Mouse (Mus musculus) mesoderm, embryonic 11.5 days (tissue): ENCODE measurements around the gene Nell1.

Experiments used
- DNase-seq: peaks from one replicate; pipeline ENCODE4 v3.0.0-alpha.2; 2012; ENCODE audit warnings: low read depth, low spot score

The Nell1 gene

DNA sequence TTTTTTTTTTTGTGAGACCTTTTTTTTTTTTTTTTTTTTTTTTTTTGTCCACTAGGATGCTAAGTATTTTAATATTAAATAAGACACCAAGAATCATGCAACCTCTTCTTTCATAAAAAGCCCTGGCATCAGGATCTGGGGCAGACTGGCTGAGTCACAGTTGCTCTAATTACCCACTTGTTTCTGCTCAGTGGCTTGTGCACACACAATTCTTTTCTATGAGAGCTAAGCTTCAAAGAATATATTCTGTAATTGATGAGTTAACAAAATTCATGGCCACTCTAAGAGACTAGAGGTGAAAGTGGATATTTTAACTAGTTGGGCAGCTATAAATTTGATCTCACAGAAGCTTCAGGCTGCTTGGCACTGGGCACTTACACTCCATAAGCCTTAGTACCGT is 873.3 kb downstream of the Nell1 start:
- DNase-seq, result no peak

DNA sequence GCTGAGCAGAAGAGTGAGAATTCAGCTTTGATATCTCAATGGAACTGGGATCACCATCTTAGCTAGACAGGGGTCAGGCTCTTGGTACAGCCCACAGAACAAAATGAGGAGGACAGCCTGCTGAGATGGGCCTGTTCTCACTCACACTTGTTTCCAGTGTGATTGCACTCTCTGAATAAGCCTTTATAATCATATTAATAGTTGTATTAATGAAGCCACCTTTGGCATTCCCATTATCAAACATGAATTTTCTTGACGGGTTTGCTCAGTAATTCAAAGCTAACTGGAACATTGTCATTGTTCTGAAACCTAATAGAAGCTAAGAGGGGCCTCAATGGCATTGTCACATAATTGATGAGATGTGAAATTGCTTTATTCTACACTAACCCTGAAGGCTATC is 875.6 kb downstream of the Nell1 start:
- no peak for DNase-seq

DNA sequence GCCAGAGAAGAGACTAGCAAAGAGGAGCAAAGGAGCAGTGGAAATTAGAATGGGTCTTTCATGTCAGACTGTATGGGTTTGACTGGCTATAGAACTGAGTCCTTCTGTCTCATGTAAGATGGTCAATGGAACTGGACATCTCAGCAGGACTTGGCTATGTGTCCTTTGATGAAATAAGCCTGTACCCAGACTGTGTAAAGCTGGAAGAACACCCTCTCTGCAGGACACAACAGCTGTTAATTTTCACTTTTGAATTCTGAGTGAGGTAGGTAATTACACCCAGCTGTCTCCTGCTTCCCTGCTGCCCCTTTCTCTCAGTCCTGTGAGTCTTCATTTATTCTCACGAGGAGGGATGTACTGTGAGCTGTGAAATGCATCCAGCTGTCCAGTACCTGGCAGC is 895.5 kb downstream of the Nell1 start:
- DNase-seq, result no peak

DNA sequence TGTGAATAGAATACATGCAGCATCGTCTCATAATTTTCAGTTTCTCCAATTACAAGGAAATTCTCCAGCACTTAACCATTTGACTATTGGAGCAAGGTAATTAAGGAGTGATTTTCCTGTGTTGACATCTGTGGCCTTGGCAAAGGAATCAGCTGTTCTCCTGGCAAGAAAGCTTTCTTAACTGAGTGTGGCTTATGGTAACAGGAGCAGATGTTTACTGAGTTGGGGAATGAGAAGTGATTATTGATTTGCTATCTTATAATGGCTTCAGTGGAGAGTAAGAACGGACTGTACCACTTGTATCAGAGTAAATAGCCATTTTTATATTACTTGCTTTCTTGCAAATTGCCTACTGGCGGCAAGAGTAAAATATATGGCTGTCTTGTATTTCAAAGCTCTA is 913.0 kb downstream of the Nell1 start:
- no peak for DNase-seq

DNA sequence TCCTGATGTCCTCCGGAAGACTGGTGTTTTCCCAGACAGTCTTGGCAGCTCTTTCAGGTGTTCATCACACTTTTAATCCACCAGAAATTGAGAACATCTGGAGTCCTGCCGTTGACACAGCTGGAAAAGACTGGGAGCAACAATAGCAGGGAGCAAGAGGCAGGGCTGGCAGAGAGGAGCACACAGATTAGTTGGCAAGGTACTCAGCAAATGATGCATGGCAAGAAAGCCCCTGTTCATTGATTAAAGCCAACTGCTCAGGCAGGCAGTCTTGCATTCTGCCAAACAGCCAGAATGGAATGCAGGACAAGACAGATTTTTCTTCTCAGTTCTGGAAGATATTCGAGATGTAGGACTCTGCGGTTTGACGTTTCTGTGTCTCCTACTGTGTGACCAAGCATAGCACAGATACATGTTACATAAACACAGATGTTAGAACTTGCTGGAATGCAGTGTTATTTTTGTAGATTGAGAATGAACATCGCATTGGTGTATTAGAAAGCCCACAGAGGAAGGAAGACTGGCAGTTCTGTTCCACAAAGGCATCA is 925.0 kb downstream of the Nell1 start:
- peak; percentile 50 for DNase-seq
